Mouse (Mus musculus): ENCODE results near the gene Actn4. TPM values are rescaled to one million over a fixed set of nuclear protein-coding genes. Genes with fewer than 3 reads are reported as not detected.

Gene Actn4
- 260 and 269 TPM in 2 replicates for polyA plus RNA-seq (2016; fragmentation: Nextera tagmentation; extraction: Ambion mirVana)

DNA sequence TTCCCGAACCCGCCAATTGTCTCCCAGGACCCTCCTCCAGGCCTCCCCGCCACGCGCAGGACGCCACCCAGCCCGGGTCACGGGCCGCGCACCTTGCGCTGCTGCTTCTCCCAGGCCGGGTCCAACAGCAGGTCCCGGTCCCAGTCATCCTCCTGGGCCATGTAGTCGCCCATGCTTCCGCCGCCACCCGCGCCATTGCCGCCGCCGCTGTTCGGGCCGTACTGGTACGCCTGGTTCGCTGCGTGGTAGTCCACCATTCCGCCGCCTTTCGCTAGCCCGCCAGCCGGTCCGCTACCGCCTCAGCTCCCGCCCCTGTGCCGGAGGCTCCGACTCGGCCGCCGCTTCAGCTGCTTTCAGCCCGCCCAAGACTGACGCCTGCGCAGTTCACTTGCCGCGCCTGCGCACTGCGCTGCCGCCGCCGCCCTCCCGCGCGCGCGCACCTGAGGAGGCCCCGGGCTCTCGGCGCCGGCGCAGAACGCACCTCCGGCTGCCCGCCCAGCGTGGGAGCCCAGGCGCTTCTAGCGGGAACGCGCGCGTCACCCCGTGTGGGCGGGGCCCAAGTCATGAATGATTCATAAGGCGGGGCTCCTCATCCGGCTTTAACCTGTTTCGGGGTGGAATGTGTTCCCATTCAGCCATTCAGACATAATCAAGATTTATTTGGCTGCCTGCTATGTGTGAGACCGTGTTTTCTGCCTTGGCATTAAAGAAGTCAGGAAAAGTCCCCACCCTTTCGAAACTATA lies at the start of gene Actn4:
Gene Actn4, minus strand, starts transcription at position 414 of the 744 bp plus-strand sequence.
- H3K9me3 ChIP-seq, result no peaks in the 10 kb centered on the region
- WGBS, result under 1% methylated on average over 76 of the region's 76 CpGs
- peaks cover 55% of the 10 kb centered on the region for H3K4me1 ChIP-seq
- H3K36me3 ChIP-seq (replicated peaks), result peaks cover 6% of the 10 kb centered on the region
- peak within 1 kb of the TSS; percentile 98 for H3K4me3 ChIP-seq
- no peaks in the 10 kb centered on the region for H3K27me3 ChIP-seq (replicated peaks; ENCODE audit: low read depth, poor library complexity, severe bottlenecking)
- DNase-seq (ENCODE audit: low spot score), result peak; percentile 99
- H3K27ac ChIP-seq (replicated peaks), result peak within 1 kb of the TSS; percentile 97

GRCm38 (mm10) chr7:29008714-29009113 lies 46.6 kb upstream of the Actn4 start:
- H3K36me3 ChIP-seq (replicated peaks), result no peaks in the 10 kb centered on the region
- DNase-seq (ENCODE audit: low spot score), result no peak
- H3K27ac ChIP-seq (replicated peaks), result no peak overlapping the region
- H3K27me3 ChIP-seq (replicated peaks; ENCODE audit: low read depth, poor library complexity, severe bottlenecking), result no peaks in the 10 kb centered on the region
- H3K4me3 ChIP-seq, result no peak overlapping the region
- H3K9me3 ChIP-seq, result no peaks in the 10 kb centered on the region
- WGBS, result 84% methylated on average over 9 of the region's 9 CpGs
- no peaks in the 10 kb centered on the region for H3K4me1 ChIP-seq

DNA sequence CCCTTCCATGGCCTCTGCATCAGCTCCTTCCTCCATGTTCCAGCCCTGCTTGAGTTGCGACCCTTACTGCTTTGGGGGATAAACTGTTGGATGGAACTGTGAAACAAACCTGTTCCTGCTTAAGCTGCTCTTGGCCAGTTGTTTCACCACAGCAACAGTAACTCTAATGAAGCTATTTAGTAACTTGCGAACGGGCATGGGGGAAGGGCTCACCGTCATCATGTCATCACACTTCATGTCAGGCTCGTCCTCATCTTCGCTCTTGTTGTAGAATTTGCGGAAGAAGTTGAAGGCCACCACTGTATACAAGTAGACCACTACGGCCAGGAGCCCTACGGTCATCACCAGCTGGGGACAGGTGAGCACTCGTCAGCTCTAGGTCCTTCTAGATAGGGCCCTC lies 46.0 kb upstream of the Actn4 start:
- Histone ChIP-seq H3K27me3 (replicated peaks; ENCODE audit: low read depth, poor library complexity, severe bottlenecking) (no peaks in the 10 kb centered on the region), H3K27ac (replicated peaks) (no peak overlapping the region), H3K4me3 (no peak overlapping the region), H3K9me3 (no peaks in the 10 kb centered on the region), H3K4me1 (no peaks in the 10 kb centered on the region), H3K36me3 (replicated peaks) (no peaks in the 10 kb centered on the region)
- WGBS, result 93% methylated on average over 10 of the region's 10 CpGs
- no peak for DNase-seq (ENCODE audit: low spot score)

DNA sequence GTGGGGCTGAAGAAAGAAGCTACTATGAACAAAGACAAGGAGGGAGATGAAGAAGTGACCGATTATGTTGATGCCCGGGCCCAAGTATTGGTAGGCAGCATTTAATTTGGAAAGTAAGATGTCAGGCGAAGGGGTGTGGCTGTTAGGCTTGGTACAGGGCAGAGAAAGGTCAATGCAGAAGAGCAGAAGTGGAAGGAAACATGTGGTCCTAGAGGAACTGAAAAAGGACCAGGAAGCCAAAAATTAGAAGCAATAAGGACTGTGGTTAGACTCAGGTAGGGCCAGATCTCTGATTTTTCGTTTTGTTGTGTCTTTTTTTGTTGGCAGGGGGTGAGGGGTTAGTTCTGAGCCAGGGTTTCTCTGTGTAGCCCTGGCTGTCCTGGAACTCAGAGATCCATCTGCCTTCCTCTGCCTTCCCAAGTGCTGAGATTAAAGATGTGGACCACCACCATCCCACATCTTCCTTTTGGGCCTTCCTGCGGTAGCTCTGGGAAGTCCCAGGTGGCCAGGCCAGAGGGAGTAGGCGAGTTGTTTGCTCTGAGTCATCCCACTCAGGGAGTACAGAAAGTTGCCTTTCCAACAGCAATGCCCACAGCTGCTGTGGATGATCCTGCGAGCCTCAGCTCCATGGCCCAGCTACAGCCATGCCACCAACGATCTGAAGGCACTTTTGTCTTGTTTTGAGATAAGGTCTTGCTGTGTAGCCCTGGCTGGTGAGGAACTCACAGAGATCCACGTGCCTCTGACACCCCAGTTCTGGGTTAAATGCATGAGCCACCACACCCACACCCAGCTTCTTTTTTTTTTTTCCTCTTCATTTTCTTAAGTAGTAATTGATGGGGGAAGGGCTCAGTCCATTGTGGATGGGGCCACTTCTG lies 45.3 kb upstream of the Actn4 start:
- Histone ChIP-seq H3K4me1 (no peaks in the 10 kb centered on the region), H3K36me3 (replicated peaks) (no peaks in the 10 kb centered on the region), H3K27ac (replicated peaks) (no peak overlapping the region), H3K9me3 (no peaks in the 10 kb centered on the region), H3K4me3 (no peak overlapping the region), H3K27me3 (replicated peaks; ENCODE audit: low read depth, poor library complexity, severe bottlenecking) (0 out of 2 replicates have a peak, but pooled peaks cover under 1% of the 10 kb centered on the region)
- no peak for DNase-seq (ENCODE audit: low spot score)
- 83% methylated on average over 9 of the region's 9 CpGs for WGBS

- peaks cover 18% of the 10 kb centered on the region for H3K4me1 ChIP-seq
- H3K27ac ChIP-seq (replicated peaks), result peak overlapping the region; percentile 88
- no peaks in the 10 kb centered on the region for H3K36me3 ChIP-seq (replicated peaks)
- peak overlapping the region; percentile 69 for H3K4me3 ChIP-seq
- DNase-seq (ENCODE audit: low spot score), result peak; percentile 93
- H3K27me3 ChIP-seq (replicated peaks; ENCODE audit: low read depth, poor library complexity, severe bottlenecking), result peaks cover 18% of the 10 kb centered on the region
- no peaks in the 10 kb centered on the region for H3K9me3 ChIP-seq
- 6% methylated on average over 43 of the region's 43 CpGs for WGBS
Observed at GRCm38 (mm10) chr7:29000651-29001605, 38.8 kb upstream of the Actn4 start.

GRCm38 (mm10) chr7:28993402-28993801 lies 31.3 kb upstream of the Actn4 start:
- Histone ChIP-seq H3K4me1 (no peaks in the 10 kb centered on the region), H3K27me3 (replicated peaks; ENCODE audit: low read depth, poor library complexity, severe bottlenecking) (no peaks in the 10 kb centered on the region), H3K4me3 (no peak overlapping the region), H3K27ac (replicated peaks) (no peak overlapping the region), H3K9me3 (no peaks in the 10 kb centered on the region), H3K36me3 (replicated peaks) (no peaks in the 10 kb centered on the region)
- WGBS, result 89% methylated on average over 3 of the region's 3 CpGs
- DNase-seq (ENCODE audit: low spot score), result no peak

GRCm38 (mm10) chr7:28992997-28993396 lies 30.9 kb upstream of the Actn4 start:
- H3K27ac ChIP-seq (replicated peaks), result no peak overlapping the region
- WGBS, result 84% methylated on average over 3 of the region's 3 CpGs
- no peak for DNase-seq (ENCODE audit: low spot score)

GRCm38 (mm10) chr7:28991616-28992015 lies 29.5 kb upstream of the Actn4 start:
- H3K4me3 ChIP-seq, result no peak overlapping the region
- H3K9me3 ChIP-seq, result no peaks in the 10 kb centered on the region
- 65% methylated on average over 5 of the region's 5 CpGs for WGBS

More at GRCm38 (mm10) chr7:28992997-28993396, 30.9 kb upstream of the Actn4 start:
- no peak overlapping the region for H3K4me3 ChIP-seq
- no peaks in the 10 kb centered on the region for H3K36me3 ChIP-seq (replicated peaks)
- H3K9me3 ChIP-seq, result no peaks in the 10 kb centered on the region
- H3K4me1 ChIP-seq, result no peaks in the 10 kb centered on the region
- no peaks in the 10 kb centered on the region for H3K27me3 ChIP-seq (replicated peaks; ENCODE audit: low read depth, poor library complexity, severe bottlenecking)

GRCm38 (mm10) chr7:28990766-28991273 lies 28.7 kb upstream of the Actn4 start:
- H3K27ac ChIP-seq (replicated peaks), result no peak overlapping the region
- no peak overlapping the region for H3K4me3 ChIP-seq
- no peaks in the 10 kb centered on the region for H3K36me3 ChIP-seq (replicated peaks)
- WGBS, result 59% methylated on average over 14 of the region's 14 CpGs
- no peaks in the 10 kb centered on the region for H3K9me3 ChIP-seq
- H3K4me1 ChIP-seq, result no peaks in the 10 kb centered on the region
- DNase-seq (ENCODE audit: low spot score), result no peak
- no peaks in the 10 kb centered on the region for H3K27me3 ChIP-seq (replicated peaks; ENCODE audit: low read depth, poor library complexity, severe bottlenecking)

More at GRCm38 (mm10) chr7:28991616-28992015, 29.5 kb upstream of the Actn4 start:
- no peak for DNase-seq (ENCODE audit: low spot score)
- no peaks in the 10 kb centered on the region for H3K4me1 ChIP-seq
- H3K27ac ChIP-seq (replicated peaks), result no peak overlapping the region
- no peaks in the 10 kb centered on the region for H3K36me3 ChIP-seq (replicated peaks)
- no peaks in the 10 kb centered on the region for H3K27me3 ChIP-seq (replicated peaks; ENCODE audit: low read depth, poor library complexity, severe bottlenecking)

DNA sequence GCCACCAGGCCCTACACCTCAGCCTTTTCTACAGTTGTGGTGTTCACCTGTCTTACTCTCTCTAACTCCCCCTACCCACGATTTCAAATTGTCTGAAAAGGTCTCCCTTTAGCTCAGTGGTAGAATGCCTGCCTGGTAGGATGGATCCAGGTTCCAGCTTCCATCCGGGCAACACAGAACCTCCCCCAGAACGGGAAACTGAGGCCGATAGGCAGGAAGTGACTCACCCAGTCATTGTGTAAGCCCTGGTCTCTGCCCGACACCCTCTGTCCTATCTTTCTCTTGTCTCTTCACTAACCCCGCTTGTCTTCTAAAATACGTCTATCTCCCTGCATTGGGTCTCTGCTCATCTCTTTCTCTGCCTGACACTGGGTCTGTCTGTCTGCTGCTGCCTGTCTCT lies 23.1 kb upstream of the Actn4 start:
- 90% methylated on average over 7 of the region's 7 CpGs for WGBS
- Histone ChIP-seq H3K27me3 (replicated peaks; ENCODE audit: low read depth, poor library complexity, severe bottlenecking) (no peaks in the 10 kb centered on the region), H3K4me1 (peaks cover 24% of the 10 kb centered on the region), H3K4me3 (no peak overlapping the region), H3K9me3 (no peaks in the 10 kb centered on the region), H3K36me3 (replicated peaks) (no peaks in the 10 kb centered on the region; the same call in 1 of the 2 replicates), H3K27ac (replicated peaks) (no peak overlapping the region)
- no peak for DNase-seq (ENCODE audit: low spot score)

GRCm38 (mm10) chr7:28984452-28984851 lies 22.3 kb upstream of the Actn4 start:
- Histone ChIP-seq H3K27me3 (replicated peaks; ENCODE audit: low read depth, poor library complexity, severe bottlenecking) (no peaks in the 10 kb centered on the region), H3K36me3 (replicated peaks) (peaks cover 3% of the 10 kb centered on the region), H3K9me3 (no peaks in the 10 kb centered on the region), H3K4me1 (peaks cover 24% of the 10 kb centered on the region), H3K4me3 (no peak overlapping the region), H3K27ac (replicated peaks) (no peak overlapping the region)
- 97% methylated on average over 1 of the region's 1 CpGs for WGBS
- no peak for DNase-seq (ENCODE audit: low spot score)

GRCm38 (mm10) chr7:28983849-28984248 lies 21.7 kb upstream of the Actn4 start:
- Histone ChIP-seq H3K9me3 (no peaks in the 10 kb centered on the region), H3K27ac (replicated peaks) (no peak overlapping the region), H3K4me1 (peaks cover 24% of the 10 kb centered on the region), H3K27me3 (replicated peaks; ENCODE audit: low read depth, poor library complexity, severe bottlenecking) (no peaks in the 10 kb centered on the region), H3K36me3 (replicated peaks) (peaks cover 9% of the 10 kb centered on the region), H3K4me3 (no peak overlapping the region)
- WGBS, result 72% methylated on average over 4 of the region's 4 CpGs
- DNase-seq (ENCODE audit: low spot score), result no peak

Measured in embryonic facial prominence, embryonic 10.5 days (tissue).